8 mouse cellular contexts compared by ENCODE assay signal in the genomic region with DNA sequence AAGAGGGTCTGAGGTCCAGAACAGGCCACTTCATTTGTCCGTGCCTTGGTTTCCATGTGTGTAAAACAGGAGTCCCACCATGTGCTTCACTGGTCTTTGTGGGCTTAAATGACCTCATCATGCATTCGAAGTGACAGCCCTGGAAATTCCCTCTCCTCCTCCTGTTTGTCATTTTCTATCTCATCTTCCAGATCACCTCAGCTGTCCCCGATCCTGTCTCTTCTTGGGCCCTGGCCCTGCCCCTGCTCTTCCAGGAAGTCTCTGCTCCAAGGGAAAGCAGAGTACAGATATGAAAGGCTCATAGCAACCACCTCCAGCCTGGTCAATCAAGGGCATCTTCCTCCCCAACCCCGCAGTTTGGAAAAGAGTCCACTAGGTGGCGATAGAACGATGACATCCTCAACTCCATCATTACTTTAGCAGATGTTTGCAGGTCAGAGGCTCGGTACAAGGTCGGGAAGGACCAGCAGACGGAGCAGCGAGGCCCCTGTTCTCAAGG. TPM values are rescaled to one million over a fixed set of nuclear protein-coding genes. Genes with fewer than 3 reads are reported as not detected.
DNase-seq lines count a peak whose midpoint lies in the region; ATAC-seq and TF ChIP-seq lines count a peak whose summit lies in the region.
"Had no signal": no experiment of that assay in that cellular context is flagged by ENCODE, and none has a peak within 500 bp of the region (broad histone marks: within the 10 kb centered on the region; RNA-seq: fewer than 3 reads in every experiment).

No protein-coding gene starts in this region.

- no peak overlapping the region for H3K27ac ChIP-seq in layer of hippocampus, adult 2 months
- H3K27ac ChIP-seq in embryonic fibroblast, embryonic 13.5 days (ENCODE audit: insufficient read depth, low read length) = no peak overlapping the region
- H3K27ac ChIP-seq in liver, postnatal 0 days (ENCODE audit: low read depth) = no peak overlapping the region
- H3K27ac ChIP-seq in spleen, adult 2 months (ENCODE audit: insufficient read depth, low read length) = peak overlapping the region; percentile 87
- H3K27ac ChIP-seq: heart, embryonic 15.5 days had no signal

- no peak for TF ChIP-seq EP300 in liver, postnatal 0 days (IDR thresholded peaks at IDR 0.05; ENCODE audit: low read depth)

- no peaks in the 10 kb centered on the region for H3K36me3 ChIP-seq in liver, postnatal 0 days (replicated peaks; ENCODE audit: insufficient read depth, low read length)
- no peaks in the 10 kb centered on the region for H3K36me3 ChIP-seq in spleen, adult 2 months (ENCODE audit: control insufficient read depth, insufficient read depth, low read length)
- H3K36me3 ChIP-seq: heart, embryonic 15.5 days had no signal

- H3K9me3 ChIP-seq in liver, postnatal 0 days (ENCODE audit: low read length) = no peaks in the 10 kb centered on the region
- H3K9me3 ChIP-seq: heart, embryonic 15.5 days had no signal

- H3K4me3 ChIP-seq in layer of hippocampus, adult 2 months = no peak overlapping the region
- no peak overlapping the region for H3K4me3 ChIP-seq in embryonic fibroblast, embryonic 13.5 days (ENCODE audit: insufficient read depth, low read length)
- H3K4me3 ChIP-seq in liver, postnatal 0 days (ENCODE audit: low read depth, low read length) = no peak overlapping the region
- H3K4me3 ChIP-seq in spleen, adult 2 months (ENCODE audit: extremely low read depth, insufficient read depth, insufficient read length) = no peak overlapping the region
- H3K4me3 ChIP-seq: heart, embryonic 15.5 days had no signal

- WGBS in liver, postnatal 0 days (ENCODE audit: insufficient replicate concordance) = 16% methylated on average over 10 of the region's 10 CpGs
- 9% methylated on average over 10 of the region's 10 CpGs for WGBS in spleen, adult 2 months

- TF ChIP-seq CTCF in layer of hippocampus, adult 2 months (conservative IDR thresholded peaks at IDR 0.05) = peak; percentile 85
- peak; percentile 29; the same call in 1 of the 2 replicates for TF ChIP-seq CTCF in embryonic fibroblast, embryonic 13.5 days (IDR thresholded peaks at IDR 0.05; ENCODE audit: borderline replicate concordance, insufficient read depth, low read length)
- peak; percentile 91 for TF ChIP-seq CTCF in liver, postnatal 0 days (IDR thresholded peaks at IDR 0.05; ENCODE audit: low read depth)
- peak; percentile 47; the same call in 1 of the 2 replicates for TF ChIP-seq CTCF in spleen, adult 2 months (IDR thresholded peaks at IDR 0.05; ENCODE audit: extremely low read depth, insufficient read depth, insufficient read length, insufficient replicate concordance)

- no peaks in the 10 kb centered on the region for H3K4me1 ChIP-seq in embryonic fibroblast, embryonic 13.5 days (ENCODE audit: control insufficient read depth, insufficient read depth, low read length)
- H3K4me1 ChIP-seq in liver, postnatal 0 days (ENCODE audit: insufficient read depth) = peaks cover 12% of the 10 kb centered on the region
- peaks cover 41% of the 10 kb centered on the region; the same call in 1 of the 2 replicates for H3K4me1 ChIP-seq in spleen, adult 2 months (ENCODE audit: control insufficient read depth, insufficient read depth, insufficient read length)

- no peak for TF ChIP-seq POLR2A in embryonic fibroblast, embryonic 13.5 days (IDR thresholded peaks at IDR 0.05; ENCODE audit: low read depth, low read length)
- no peak for TF ChIP-seq POLR2A in spleen, adult 2 months (IDR thresholded peaks at IDR 0.05; ENCODE audit: low read depth, low read length)

- no peaks in the 10 kb centered on the region for H3K27me3 ChIP-seq in liver, postnatal 0 days (ENCODE audit: insufficient read depth, low read length)
- no peaks in the 10 kb centered on the region for H3K27me3 ChIP-seq in spleen, adult 2 months (ENCODE audit: control insufficient read depth, insufficient read depth, low read length)
- H3K27me3 ChIP-seq: heart, embryonic 15.5 days had no signal

- peak in 1 of 2 experiments; percentile 45 for DNase-seq in layer of hippocampus, adult 2 months (ENCODE audit: low spot score in 2 of 2)
- no peak for DNase-seq in layer of hippocampus, adult 9-10 months (ENCODE audit: low spot score)
- peak; percentile 85 for DNase-seq in ES-CJ7 (ENCODE audit: low read depth, low spot score)
- peak; percentile 77 for DNase-seq in adrenal gland, postnatal 14 days
- peak; percentile 75 for DNase-seq in liver, postnatal 0 days
- peak; percentile 58 to 67 for DNase-seq in spleen, adult 2 months (ENCODE audit: low read depth in 1 of 2, low spot score in 2 of 2)

- H3K9ac ChIP-seq in liver, postnatal 0 days (replicated peaks) = no peak overlapping the region
- H3K9ac ChIP-seq: heart, embryonic 15.5 days had no signal

- H3K4me2 ChIP-seq in liver, postnatal 0 days (ENCODE audit: low read depth, low read length) = no peak overlapping the region
- H3K4me2 ChIP-seq: heart, embryonic 15.5 days had no signal

- no peak for ATAC-seq in liver, postnatal 0 days

RNA-seq across cellular contexts. Expression of a gene that starts 10.5 kb away (rescaled TPM):
- 10 to 100 TPM; 26.2 to 29.2 TPM for total RNA-seq in layer of hippocampus, adult 2 months (2021)
- 153 and 188 TPM in 2 replicates for total RNA-seq in adrenal gland, postnatal 14 days (2021)
- polyA plus RNA-seq in embryonic fibroblast, embryonic 13.5 days (2011; ENCODE audit: insufficient read length, low read depth, missing spikeins) = 15.0 and 19.6 TPM in 2 replicates
- 448 and 458 TPM in 2 replicates for polyA plus RNA-seq in liver, postnatal 0 days (2015; fragmentation: Nextera tagmentation; extraction: Ambion mirVana)
- polyA plus RNA-seq in spleen, adult 2 months (2012; rRNA removed) = 27.7 and 30.3 TPM in 2 replicates

RNA-seq across cellular contexts. Expression of a gene that starts 41.6 kb away (rescaled TPM):
- total RNA-seq in layer of hippocampus, adult 2 months (2021) = 10 to 100 TPM in 1 of 2 experiments, 1 to 10 TPM in 1; 9.3 to 10.1 TPM
- total RNA-seq in adrenal gland, postnatal 14 days (2021) = 12.0 and 13.6 TPM in 2 replicates
- 6.5 and 9.5 TPM in 2 replicates for polyA plus RNA-seq in embryonic fibroblast, embryonic 13.5 days (2011; ENCODE audit: insufficient read length, low read depth, missing spikeins)
- polyA plus RNA-seq in liver, postnatal 0 days (2015; fragmentation: Nextera tagmentation; extraction: Ambion mirVana) = 5.4 and 6.5 TPM in 2 replicates
- 12.7 and 16.3 TPM in 2 replicates for polyA plus RNA-seq in spleen, adult 2 months (2012; rRNA removed)

RNA-seq across cellular contexts. Expression of a gene that starts 47.7 kb away (rescaled TPM):
- total RNA-seq in layer of hippocampus, adult 2 months (2021) = 10 to 100 TPM; 11.3 to 12.8 TPM
- total RNA-seq in adrenal gland, postnatal 14 days (2021) = 15.0 and 18.2 TPM in 2 replicates
- polyA plus RNA-seq in embryonic fibroblast, embryonic 13.5 days (2011; ENCODE audit: insufficient read length, low read depth, missing spikeins) = 18.7 and 23.7 TPM in 2 replicates
- 8.7 and 11.0 TPM in 2 replicates for polyA plus RNA-seq in liver, postnatal 0 days (2015; fragmentation: Nextera tagmentation; extraction: Ambion mirVana)
- polyA plus RNA-seq in spleen, adult 2 months (2012; rRNA removed) = 7.2 and 9.2 TPM in 2 replicates

Comparison
In these comparisons a context has a peak if more than half of its experiments do, and no peak if none do; other contexts are left out.
1. CTCF ChIP-seq: peak in every context shown above with its lines; median percentile 91 in liver, postnatal 0 days; 85 in layer of hippocampus, adult 2 months; 47 in spleen, adult 2 months; 29 in embryonic fibroblast, embryonic 13.5 days.
2. RNA of a gene that starts 10.5 kb away (polyA plus RNA-seq): 448 to 458 TPM in liver, postnatal 0 days; 27.7 to 30.3 TPM in spleen, adult 2 months and 15.0 to 19.6 TPM in embryonic fibroblast, embryonic 13.5 days; every median in the first group is over 10 times any median in the second.